Mouse (Mus musculus): Measurements from ENCODE around the gene Tanc2.

The Tanc2 gene

GRCm38 (mm10) chr11:105648026-105648425 lies 58.2 kb downstream of the Tanc2 start:
- DNase-seq (ENCODE audit: low spot score): no peak

GRCm38 (mm10) chr11:105654616-105655015 lies 64.8 kb downstream of the Tanc2 start:
- DNase-seq (ENCODE audit: low spot score): no peak

GRCm38 (mm10) chr11:105655335-105655734 lies 65.5 kb downstream of the Tanc2 start:
- peak; percentile 5 for DNase-seq (ENCODE audit: low spot score)

GRCm38 (mm10) chr11:105667879-105668278 lies 78.1 kb downstream of the Tanc2 start:
- DNase-seq (ENCODE audit: low spot score): no peak

GRCm38 (mm10) chr11:105678996-105679395 lies 89.2 kb downstream of the Tanc2 start:
- DNase-seq (ENCODE audit: low spot score): no peak

- no peak for DNase-seq (ENCODE audit: low spot score)
These were observed 95.0 kb downstream of the Tanc2 start for GRCm38 (mm10) chr11:105684747-105685146.

- DNase-seq (ENCODE audit: low spot score): no peak
These were observed 110.7 kb downstream of the Tanc2 start for GRCm38 (mm10) chr11:105700528-105700927.

- DNase-seq (ENCODE audit: low spot score): no peak
These were observed 129.9 kb downstream of the Tanc2 start for GRCm38 (mm10) chr11:105719660-105720059.

- DNase-seq (ENCODE audit: low spot score): peak; percentile 45
These were observed 141.8 kb downstream of the Tanc2 start for GRCm38 (mm10) chr11:105731541-105731940.

GRCm38 (mm10) chr11:105731989-105732531 lies 142.3 kb downstream of the Tanc2 start:
- peak; percentile 5 for DNase-seq (ENCODE audit: low spot score)

GRCm38 (mm10) chr11:105743171-105743570 lies 153.4 kb downstream of the Tanc2 start:
- no peak for DNase-seq (ENCODE audit: low spot score)

GRCm38 (mm10) chr11:105749297-105750071 lies 159.7 kb downstream of the Tanc2 start:
- DNase-seq (ENCODE audit: low spot score): no peak

- DNase-seq (ENCODE audit: low spot score): no peak
These were observed 168.9 kb downstream of the Tanc2 start for GRCm38 (mm10) chr11:105758561-105759203.

GRCm38 (mm10) chr11:105759413-105759812 lies 169.6 kb downstream of the Tanc2 start:
- peak; percentile 13 for DNase-seq (ENCODE audit: low spot score)

- peak; percentile 42 for DNase-seq (ENCODE audit: low spot score)
These were observed 170.6 kb downstream of the Tanc2 start for GRCm38 (mm10) chr11:105760346-105760745.

- no peak for DNase-seq (ENCODE audit: low spot score)
These were observed 188.0 kb downstream of the Tanc2 start for GRCm38 (mm10) chr11:105777802-105778201.

GRCm38 (mm10) chr11:105792501-105792900 lies 202.7 kb downstream of the Tanc2 start:
- DNase-seq (ENCODE audit: low spot score): no peak

GRCm38 (mm10) chr11:105803686-105804085 lies 213.9 kb downstream of the Tanc2 start:
- no peak for DNase-seq (ENCODE audit: low spot score)

GRCm38 (mm10) chr11:105804776-105805175 lies 215.0 kb downstream of the Tanc2 start:
- DNase-seq (ENCODE audit: low spot score): no peak

- no peak for DNase-seq (ENCODE audit: low spot score)
These were observed 217.3 kb downstream of the Tanc2 start for GRCm38 (mm10) chr11:105807103-105807502.

- peak; percentile 8 for DNase-seq (ENCODE audit: low spot score)
These were observed 233.5 kb downstream of the Tanc2 start for GRCm38 (mm10) chr11:105823246-105823645.

GRCm38 (mm10) chr11:105823759-105824158 lies 234.0 kb downstream of the Tanc2 start:
- no peak for DNase-seq (ENCODE audit: low spot score)

- no peak for DNase-seq (ENCODE audit: low spot score)
These were observed 238.4 kb downstream of the Tanc2 start for GRCm38 (mm10) chr11:105828175-105828574.

Data from retina, embryonic 14.5 days (tissue).